Mouse (Mus musculus): ENCODE data around the gene Hes5.
A peak's percentile ranks its signal among the peaks of the same experiment; 100 is the strongest.

Gene Hes5

GRCm38 (mm10) chr4:154960690-154961225 lies at the start of gene Hes5:
Gene Hes5, plus strand, starts transcription at chr4:154960923.
- DNase-seq (ENCODE audit: low read depth): no peak

DNA sequence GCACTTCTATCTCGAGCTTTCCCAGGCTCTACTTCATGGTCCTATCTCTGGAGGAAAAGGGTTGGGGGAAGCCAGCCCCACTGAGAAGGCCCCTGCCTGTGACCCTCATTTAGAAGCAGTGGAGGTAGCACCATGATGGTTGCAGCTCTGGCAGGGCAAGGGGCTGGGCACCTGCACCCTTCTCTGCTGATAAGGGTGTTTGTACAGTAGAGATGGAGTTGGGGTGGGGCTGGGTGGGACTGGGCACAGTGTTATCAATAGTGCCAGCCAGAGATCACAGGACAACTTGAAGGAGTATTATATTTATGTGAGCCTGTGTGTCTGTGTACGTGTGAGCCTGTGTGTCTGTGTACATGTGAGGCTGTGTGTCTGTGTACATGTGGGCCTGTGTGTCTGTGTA lies 49.1 kb upstream of the Hes5 start:
- no peak for DNase-seq (ENCODE audit: low read depth)

- DNase-seq (ENCODE audit: low read depth): no peak
Observed at GRCm38 (mm10) chr4:154913845-154914244, 46.9 kb upstream of the Hes5 start.

- no peak for DNase-seq (ENCODE audit: low read depth)
Observed at GRCm38 (mm10) chr4:154914252-154914651, 46.5 kb upstream of the Hes5 start.

DNA sequence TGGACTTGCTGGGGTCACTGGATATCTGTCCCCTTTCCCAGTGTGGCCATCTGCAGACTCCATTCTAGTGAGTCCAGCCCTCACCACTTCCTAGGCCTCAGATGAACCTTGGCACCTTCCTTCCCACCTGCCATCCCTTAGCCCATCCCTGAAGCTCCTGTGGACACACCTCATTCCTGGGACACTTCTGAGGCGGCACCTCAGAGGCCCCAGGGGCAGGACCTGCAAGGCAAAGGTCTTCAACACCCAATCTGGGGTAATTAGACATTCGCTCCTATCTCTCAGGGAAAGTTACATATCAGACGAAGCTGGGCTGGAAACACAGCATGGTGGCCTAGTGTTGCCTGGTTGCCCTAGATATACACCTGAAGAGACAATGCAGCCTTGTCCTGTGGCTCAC lies 46.0 kb upstream of the Hes5 start:
- no peak for DNase-seq (ENCODE audit: low read depth)

- no peak for DNase-seq (ENCODE audit: low read depth)
Observed at GRCm38 (mm10) chr4:154915286-154915685, 45.4 kb upstream of the Hes5 start.

- DNase-seq (ENCODE audit: low read depth): no peak
Observed at GRCm38 (mm10) chr4:154916662-154917061, 44.1 kb upstream of the Hes5 start.

DNA sequence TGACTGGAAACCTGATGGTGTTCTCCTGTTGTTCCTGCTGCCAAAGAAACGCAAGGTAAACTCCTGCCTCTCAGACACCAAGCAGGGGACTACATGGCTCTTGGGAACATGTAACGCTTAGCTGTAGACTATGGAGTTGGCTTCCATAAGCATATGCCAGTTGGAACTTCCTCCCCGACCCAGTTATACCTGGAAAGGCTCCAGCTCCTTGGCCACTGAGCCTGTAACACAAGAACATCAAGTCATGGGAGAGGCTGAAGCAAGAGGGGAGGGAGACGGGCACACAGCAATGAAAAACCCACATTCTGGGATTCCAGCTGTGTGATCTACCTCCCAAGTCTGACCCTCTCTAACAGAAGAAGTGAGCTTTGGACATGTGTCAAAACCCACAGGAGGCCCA lies 38.4 kb upstream of the Hes5 start:
- no peak for DNase-seq (ENCODE audit: low read depth)

- no peak for DNase-seq (ENCODE audit: low read depth)
Observed at GRCm38 (mm10) chr4:154922931-154923330, 37.8 kb upstream of the Hes5 start.

- no peak for DNase-seq (ENCODE audit: low read depth)
Observed at GRCm38 (mm10) chr4:154925413-154925812, 35.3 kb upstream of the Hes5 start.

DNA sequence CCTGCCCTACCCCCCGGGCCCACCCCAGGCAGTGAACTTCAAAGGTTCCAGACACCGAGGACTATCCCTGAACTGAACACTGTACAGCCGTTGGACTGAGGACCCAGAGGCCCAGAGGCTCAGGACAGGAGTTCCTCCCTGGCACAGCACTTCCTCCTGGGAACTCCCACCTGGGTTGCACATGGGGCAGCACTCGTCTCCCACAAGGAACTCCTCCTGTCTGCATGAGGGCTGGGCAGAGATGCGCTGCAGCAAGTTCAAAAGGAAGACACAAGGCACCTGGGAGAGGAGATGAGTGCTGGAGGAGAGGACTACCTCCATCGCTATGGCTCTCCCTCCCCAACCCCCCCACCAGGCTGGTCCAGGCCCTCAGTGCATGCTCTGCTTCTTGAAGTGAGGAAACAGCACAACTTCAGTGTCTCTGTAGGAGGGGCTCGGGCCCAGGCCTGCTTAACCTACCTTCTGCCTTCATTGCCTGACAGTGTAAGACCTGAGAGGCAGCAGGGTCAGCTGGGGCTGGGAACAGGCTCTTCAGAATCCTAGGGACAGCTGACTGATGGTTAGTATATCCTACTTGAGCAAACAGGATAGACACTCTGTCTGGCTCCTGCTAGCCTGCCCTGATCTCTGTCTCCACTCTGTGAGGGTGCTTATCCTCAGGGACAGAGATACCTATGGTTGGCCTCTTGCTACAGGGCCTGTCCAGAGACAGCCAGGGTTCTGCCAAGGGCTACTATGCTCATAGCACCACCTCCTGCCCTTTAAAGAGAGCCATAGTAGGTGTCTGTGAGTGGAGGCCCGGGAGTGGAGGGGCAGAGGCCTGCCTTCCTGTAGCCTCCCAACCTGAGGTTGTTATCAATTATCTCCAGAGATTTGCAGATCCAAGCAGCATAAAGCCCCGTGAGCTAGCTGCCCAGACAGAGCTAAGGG lies 33.5 kb upstream of the Hes5 start:
- DNase-seq (ENCODE audit: low read depth): no peak

DNA sequence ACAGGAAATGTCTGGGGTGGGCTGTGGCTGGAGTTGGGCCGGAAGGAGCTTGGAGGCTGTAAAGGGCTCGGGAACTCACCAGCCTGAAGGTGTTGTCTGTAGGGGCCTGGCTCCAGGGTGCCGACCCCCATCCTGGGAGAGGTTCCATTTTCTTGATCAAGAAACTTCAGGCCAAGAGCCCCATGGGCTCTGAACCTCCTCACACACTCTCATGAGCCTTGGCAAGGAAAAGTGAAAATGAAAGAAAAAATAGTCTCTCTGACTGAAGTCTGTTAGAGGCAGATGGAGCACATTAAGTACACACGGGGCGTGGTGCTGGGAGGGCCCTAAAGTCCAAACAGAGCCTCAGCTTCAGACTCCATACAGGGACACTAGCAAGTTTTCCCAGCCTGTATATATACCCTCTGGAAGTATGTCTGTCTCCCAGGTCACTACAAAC lies 32.8 kb upstream of the Hes5 start:
- DNase-seq (ENCODE audit: low read depth): peak; percentile 67

- no peak for DNase-seq (ENCODE audit: low read depth)
Observed at GRCm38 (mm10) chr4:154928395-154929087, 32.2 kb upstream of the Hes5 start, which contains the start of gene Tnfrsf14. Gene Tnfrsf14, minus strand, starts transcription at chr4:154928563.

GRCm38 (mm10) chr4:154929088-154929660 lies 31.5 kb upstream of the Hes5 start:
- no peak for DNase-seq (ENCODE audit: low read depth)

DNA sequence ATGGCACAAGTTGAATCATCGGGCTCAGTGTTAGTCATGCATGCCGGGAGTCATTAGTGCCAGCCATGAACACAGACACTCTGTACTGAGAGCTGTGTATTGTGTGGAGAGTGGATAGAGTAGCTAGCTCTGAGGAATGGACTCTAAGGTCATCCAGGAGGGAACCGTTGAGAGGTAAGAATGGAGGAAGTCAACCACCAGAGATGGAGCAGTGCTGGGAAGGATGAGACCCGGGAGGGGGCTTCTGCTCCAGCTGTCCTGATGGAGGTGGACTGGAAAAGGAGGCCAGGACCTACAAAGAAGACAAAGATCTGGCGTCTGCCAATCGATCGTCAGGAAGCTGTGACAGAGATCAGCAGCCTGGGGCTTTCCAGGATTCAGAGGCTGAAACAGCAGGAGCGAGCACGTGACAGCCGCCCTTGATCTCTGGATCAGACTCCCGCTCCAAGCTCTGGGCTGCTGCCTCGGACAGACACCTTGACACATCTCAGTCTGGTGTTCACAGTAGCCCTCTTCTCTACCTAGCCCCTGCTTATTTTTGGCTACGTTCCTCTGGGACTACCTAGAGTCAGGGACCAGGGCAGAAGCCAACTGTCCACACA lies 27.3 kb upstream of the Hes5 start:
- no peak for DNase-seq (ENCODE audit: low read depth)

DNA sequence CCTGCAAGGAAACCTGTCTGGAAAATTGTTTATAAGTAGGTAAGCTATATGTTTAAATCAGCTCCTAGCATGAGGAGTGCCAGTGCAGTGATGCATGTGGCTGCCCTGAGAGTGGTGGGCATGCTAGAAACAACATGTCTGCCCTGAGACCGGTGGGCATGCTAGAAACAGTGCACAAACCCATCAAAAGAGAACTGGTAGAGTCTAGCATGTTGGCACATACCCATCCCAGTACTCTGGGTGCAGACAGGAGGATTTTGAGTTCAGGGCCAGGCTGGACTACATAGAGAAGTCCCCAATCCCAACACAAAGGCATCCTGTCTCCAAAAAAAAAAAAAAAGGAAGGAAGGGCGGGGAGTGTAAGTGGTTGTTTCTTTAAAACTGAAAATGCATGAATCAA lies 25.9 kb upstream of the Hes5 start:
- DNase-seq (ENCODE audit: low read depth): no peak

GRCm38 (mm10) chr4:154935788-154936187 lies 24.9 kb upstream of the Hes5 start:
- no peak for DNase-seq (ENCODE audit: low read depth)

GRCm38 (mm10) chr4:154936542-154937255 lies 24.0 kb upstream of the Hes5 start:
- DNase-seq (ENCODE audit: low read depth): no peak

DNA sequence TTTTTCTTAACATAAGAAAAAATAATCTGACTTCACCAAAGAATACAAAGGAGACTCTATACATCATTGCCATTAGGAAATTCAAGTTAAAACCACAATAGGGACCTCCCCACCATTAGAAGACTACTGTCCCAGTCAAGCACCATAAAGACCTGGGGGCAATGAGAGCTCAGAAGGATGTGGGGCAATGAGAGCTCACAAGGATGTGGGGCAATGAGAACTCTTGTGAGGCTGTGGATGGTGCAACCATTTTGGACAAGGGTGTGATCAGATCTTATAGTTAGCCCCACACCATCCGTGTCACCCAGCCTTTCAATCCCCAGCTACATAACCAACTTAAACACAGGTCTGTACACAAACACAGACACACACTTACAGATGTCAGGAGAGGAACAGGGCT lies 23.0 kb upstream of the Hes5 start:
- no peak for DNase-seq (ENCODE audit: low read depth)

DNA sequence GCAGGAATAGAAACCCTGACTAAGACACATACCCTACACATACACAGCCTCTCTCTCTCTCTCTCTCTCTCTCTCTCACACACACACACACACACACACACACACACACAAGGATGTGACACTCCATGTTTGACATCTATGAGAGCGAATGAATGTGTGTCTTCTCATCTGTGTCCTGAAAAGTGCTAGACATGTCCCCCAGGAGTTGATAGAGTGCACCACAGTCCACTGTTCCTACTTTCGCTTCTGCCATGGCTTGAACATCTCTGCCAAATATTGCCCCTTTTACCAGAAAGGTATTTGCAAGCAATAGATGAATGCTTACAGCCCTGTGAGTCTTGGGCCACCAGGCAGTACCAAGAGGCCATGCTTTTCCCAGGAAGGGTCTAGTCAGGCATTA lies 20.6 kb upstream of the Hes5 start:
- no peak for DNase-seq (ENCODE audit: low read depth)

DNA sequence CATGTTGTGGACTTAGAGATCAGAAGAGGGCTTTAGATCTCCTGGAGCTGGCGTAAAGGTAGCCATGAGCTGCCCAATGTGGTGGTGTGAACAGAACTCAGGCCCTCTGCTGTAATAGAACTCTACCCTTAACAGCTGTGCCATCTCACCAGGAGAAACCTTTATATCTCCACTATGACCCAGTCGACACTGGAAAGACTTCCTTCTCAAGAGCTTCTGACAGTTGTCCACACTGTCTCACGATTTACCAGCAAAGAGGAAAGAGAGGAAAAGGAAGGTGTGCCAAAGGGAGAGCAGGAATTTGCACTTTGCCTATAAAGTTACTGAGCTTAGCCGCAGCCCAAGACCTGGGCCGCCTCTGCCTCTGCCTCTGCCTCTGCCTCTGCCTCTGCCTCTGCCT lies 18.9 kb upstream of the Hes5 start:
- no peak for DNase-seq (ENCODE audit: low read depth)

All from NIH3T3 (cell line).